8 mouse cellular contexts compared by ENCODE assay signal in genomic region chr1:167350597-167351415, GRCm38 (mm10). TPM values are rescaled to one million over a fixed set of nuclear protein-coding genes. Genes with fewer than 3 reads are reported as not detected.
DNase-seq lines count a peak whose midpoint lies in the region; ATAC-seq and TF ChIP-seq lines count a peak whose summit lies in the region.

No protein-coding gene starts in this region.

- peak overlapping the region; percentile 57; the same call in 1 of the 2 replicates for H3K27ac ChIP-seq in embryonic facial prominence, embryonic 11.5 days (replicated peaks; ENCODE audit: low read depth, low read length)
- peak overlapping the region; percentile 94 for H3K27ac ChIP-seq in intestine, embryonic 16.5 days (ENCODE audit: low read length)
- H3K27ac ChIP-seq in neural tube, embryonic 15.5 days (replicated peaks) = peak overlapping the region; percentile 81

- no peak; the same call in 1 of the 2 replicates for ATAC-seq in embryonic facial prominence, embryonic 11.5 days (replicated peaks; ENCODE audit: insufficient number of reproducible peaks, low FRiP score, low TSS enrichment, low read depth)
- no peak; the same call in 1 of the 2 replicates for ATAC-seq in intestine, embryonic 16.5 days
- ATAC-seq in neural tube, embryonic 15.5 days (ENCODE audit: low FRiP score) = no peak

- TF ChIP-seq CTCF in lung, adult 2 months (IDR thresholded peaks at IDR 0.05; ENCODE audit: insufficient read depth, low read length) = no peak

- peak overlapping the region; percentile 81 for H3K4me2 ChIP-seq in embryonic facial prominence, embryonic 11.5 days (ENCODE audit: low read depth, low read length)
- peak overlapping the region; percentile 73 for H3K4me2 ChIP-seq in intestine, embryonic 16.5 days (ENCODE audit: low read depth, low read length)
- peak overlapping the region; percentile 85 for H3K4me2 ChIP-seq in neural tube, embryonic 15.5 days

- DNase-seq in lung, adult 2 months = no peak
- no peak for DNase-seq in lung, postnatal 14 days
- DNase-seq in embryonic facial prominence, embryonic 11.5 days (ENCODE audit: low spot score) = peak; percentile 51
- no peak for DNase-seq in adrenal gland, postnatal 25 days
- no peak for DNase-seq in cerebellum, adult 8-10 months
- no peak for DNase-seq in layer of hippocampus, adult 9-11 months

- H3K4me1 ChIP-seq in lung, adult 2 months (ENCODE audit: control insufficient read depth, insufficient read depth, low read length) = no peaks in the 10 kb centered on the region
- no peaks in the 10 kb centered on the region for H3K4me1 ChIP-seq in embryonic facial prominence, embryonic 11.5 days (ENCODE audit: control insufficient read depth, insufficient read depth, low read length)
- H3K4me1 ChIP-seq in intestine, embryonic 16.5 days (ENCODE audit: control insufficient read depth, insufficient read depth, low read length) = peaks cover 5% of the 10 kb centered on the region
- H3K4me1 ChIP-seq in neural tube, embryonic 15.5 days = peaks cover 12% of the 10 kb centered on the region

- no peaks in the 10 kb centered on the region; the same call in none of the 2 replicates for H3K36me3 ChIP-seq in embryonic facial prominence, embryonic 11.5 days (replicated peaks; ENCODE audit: control insufficient read depth, insufficient read depth, low read depth, low read length)
- H3K36me3 ChIP-seq in intestine, embryonic 16.5 days (ENCODE audit: control insufficient read depth, insufficient read depth, low read length) = no peaks in the 10 kb centered on the region; the same call in 1 of the 2 replicates
- H3K36me3 ChIP-seq in neural tube, embryonic 15.5 days = peaks cover 14% of the 10 kb centered on the region

- peak overlapping the region; percentile 87 for H3K4me3 ChIP-seq in lung, adult 2 months (replicated peaks; ENCODE audit: extremely low read depth, low read depth, low read length)
- peak overlapping the region; percentile 61 for H3K4me3 ChIP-seq in embryonic facial prominence, embryonic 11.5 days (ENCODE audit: low read depth, low read length)
- peak overlapping the region; percentile 70 for H3K4me3 ChIP-seq in intestine, embryonic 16.5 days (ENCODE audit: low read length)
- peak overlapping the region; percentile 79 for H3K4me3 ChIP-seq in neural tube, embryonic 15.5 days (replicated peaks)

- WGBS in lung, adult 2 months = 28% methylated on average over 13 of the region's 13 CpGs
- WGBS in embryonic facial prominence, embryonic 11.5 days = 27% methylated on average over 13 of the region's 13 CpGs
- WGBS in intestine, embryonic 16.5 days = 26% methylated on average over 13 of the region's 13 CpGs
- 34% methylated on average over 13 of the region's 13 CpGs for WGBS in neural tube, embryonic 15.5 days

- no peaks in the 10 kb centered on the region for H3K9me3 ChIP-seq in embryonic facial prominence, embryonic 11.5 days (replicated peaks; ENCODE audit: control insufficient read depth, low read length)
- H3K9me3 ChIP-seq in intestine, embryonic 16.5 days (ENCODE audit: control insufficient read depth, low read length) = no peaks in the 10 kb centered on the region
- no peaks in the 10 kb centered on the region for H3K9me3 ChIP-seq in neural tube, embryonic 15.5 days (replicated peaks)

- no peaks in the 10 kb centered on the region for H3K27me3 ChIP-seq in embryonic facial prominence, embryonic 11.5 days (ENCODE audit: control insufficient read depth, insufficient read depth, low read length)
- no peaks in the 10 kb centered on the region for H3K27me3 ChIP-seq in intestine, embryonic 16.5 days (replicated peaks; ENCODE audit: control insufficient read depth, insufficient read depth, low read length)
- no peaks in the 10 kb centered on the region for H3K27me3 ChIP-seq in neural tube, embryonic 15.5 days (replicated peaks)

- H3K9ac ChIP-seq in embryonic facial prominence, embryonic 11.5 days (replicated peaks; ENCODE audit: low read length) = peak overlapping the region; percentile 74
- peak overlapping the region; percentile 86 for H3K9ac ChIP-seq in intestine, embryonic 16.5 days (ENCODE audit: low read depth, low read length)
- H3K9ac ChIP-seq in neural tube, embryonic 15.5 days (replicated peaks) = peak overlapping the region; percentile 77

- TF ChIP-seq POLR2A in lung, adult 2 months (IDR thresholded peaks at IDR 0.05; ENCODE audit: borderline replicate concordance, extremely low read depth, low read depth, low read length) = no peak

RNA-seq across cellular contexts. Expression of gene Aldh9a1, which starts 1.0 kb away (rescaled TPM):
- polyA plus RNA-seq in lung, adult 2 months (2012; rRNA removed) = 21.7 and 27.8 TPM in 2 replicates
- 46.3 and 46.7 TPM in 2 replicates for polyA plus RNA-seq in embryonic facial prominence, embryonic 11.5 days (2014; fragmentation: Nextera tagmentation; extraction: Ambion mirVana)
- polyA plus RNA-seq in intestine, embryonic 16.5 days (2015; fragmentation: Nextera tagmentation; extraction: Ambion mirVana) = 204 and 245 TPM in 2 replicates
- 38.7 and 53.3 TPM in 2 replicates for polyA plus RNA-seq in neural tube, embryonic 15.5 days (2015; fragmentation: Nextera tagmentation; extraction: Ambion mirVana)
- 64.4 and 67.5 TPM in 2 replicates for total RNA-seq in adrenal gland, postnatal 25 days (2021)

RNA-seq across cellular contexts. Expression of gene Tmco1, which starts 42.6 kb away (rescaled TPM):
- polyA plus RNA-seq in lung, adult 2 months (2012; rRNA removed) = 42.7 and 56.7 TPM in 2 replicates
- 84.8 and 91.8 TPM in 2 replicates for polyA plus RNA-seq in embryonic facial prominence, embryonic 11.5 days (2014; fragmentation: Nextera tagmentation; extraction: Ambion mirVana)
- polyA plus RNA-seq in intestine, embryonic 16.5 days (2015; fragmentation: Nextera tagmentation; extraction: Ambion mirVana) = 132 and 133 TPM in 2 replicates
- 76.2 and 79.1 TPM in 2 replicates for polyA plus RNA-seq in neural tube, embryonic 15.5 days (2015; fragmentation: Nextera tagmentation; extraction: Ambion mirVana)
- total RNA-seq in adrenal gland, postnatal 25 days (2021) = 151 and 164 TPM in 2 replicates

RNA-seq across cellular contexts. Expression of gene Mgst3, which starts 42.8 kb away (rescaled TPM):
- polyA plus RNA-seq in lung, adult 2 months (2012; rRNA removed) = 132 and 150 TPM in 2 replicates
- polyA plus RNA-seq in embryonic facial prominence, embryonic 11.5 days (2014; fragmentation: Nextera tagmentation; extraction: Ambion mirVana) = 49.5 and 61.3 TPM in 2 replicates
- polyA plus RNA-seq in intestine, embryonic 16.5 days (2015; fragmentation: Nextera tagmentation; extraction: Ambion mirVana) = 379 and 381 TPM in 2 replicates
- 188 and 223 TPM in 2 replicates for polyA plus RNA-seq in neural tube, embryonic 15.5 days (2015; fragmentation: Nextera tagmentation; extraction: Ambion mirVana)
- total RNA-seq in adrenal gland, postnatal 25 days (2021) = 88.5 and 95.1 TPM in 2 replicates
